Mouse (Mus musculus) forebrain, embryonic 14.5 days (tissue): Measurements from ENCODE around the gene Ccdc120. TPM values are rescaled to one million over a fixed set of nuclear protein-coding genes. Genes with fewer than 3 reads are reported as not detected.
A peak's percentile ranks its signal among the peaks of the same experiment; 100 is the strongest.

Source experiments
- ATAC-seq: fragments of 200-750 bp; cut with Nextera tagmentation; 2 replicates; pipeline ENCODE4 v1.8.0; 2017; ENCODE audit warnings: mild to moderate bottlenecking, moderate library complexity
- DNase-seq: peaks from one replicate; pipeline ENCODE4 v3.0.0-alpha.2; 2015; ENCODE audit warnings: low spot score
- H3K27ac ChIP-seq: fragments of 300-500 bp; sonication (generic); 2 replicates; pipeline ENCODE4 v1.5.1; 2014; ENCODE audit warnings: low read depth, mild to moderate bottlenecking, control low read depth, low read length, moderate library complexity
- H3K27me3 ChIP-seq: fragments of 300-500 bp; sonication (generic); replicated peaks from 2 replicates; pipeline ENCODE4 v1.6.1; 2014; ENCODE audit warnings: low read length, control low read depth, mixed read lengths; ENCODE audit not compliant: control insufficient read depth, insufficient read depth
- H3K36me3 ChIP-seq: fragments of 300-500 bp; sonication (generic); 2 replicates; pipeline ENCODE4 v1.6.1; 2014; ENCODE audit warnings: low read length, control low read depth; ENCODE audit not compliant: control insufficient read depth, insufficient read depth
- H3K4me1 ChIP-seq: fragments of 300-500 bp; sonication (generic); 2 replicates; pipeline ENCODE4 v1.6.1; 2014; ENCODE audit warnings: antibody characterized with exemption, low read length, control low read depth; ENCODE audit not compliant: control insufficient read depth, insufficient read depth
- H3K4me2 ChIP-seq: fragments of 300-500 bp; sonication (generic); 2 replicates; pipeline ENCODE4 v1.6.1; 2014; ENCODE audit warnings: mild to moderate bottlenecking, control low read depth, low read length
- H3K4me3 ChIP-seq: fragments of 300-500 bp; sonication (generic); 2 replicates; pipeline ENCODE4 v1.5.1; 2014; ENCODE audit warnings: low read depth, low read length, control low read depth
- H3K9ac ChIP-seq: fragments of 300-500 bp; sonication (generic); 2 replicates; pipeline ENCODE4 v1.6.1; 2014; ENCODE audit warnings: mild to moderate bottlenecking, low read length, control low read depth, moderate library complexity
- H3K9me3 ChIP-seq: fragments of 300-500 bp; sonication (generic); replicated peaks from 2 replicates; pipeline ENCODE4 v1.6.1; 2016; ENCODE audit warnings: low read length, control low read depth, mixed read lengths; ENCODE audit not compliant: control insufficient read depth
- whole genome bisulfite sequencing: fragments of 180-500 bp; shearing (Covaris S2); extraction: QIAGEN DNeasy Blood & Tissue Kit; methylation state at CpG from one replicate; pipeline ENCODE4 v1.1.7; 2014; 5-methylcytosine and 5-hydroxymethylcytosine counted together
- polyA plus RNA-seq: library from polyadenylated mRNA; unstranded; fragments of >200 nt; fragmentation: Nextera tagmentation; extraction: Ambion mirVana; gene quantifications from 2 replicates; pipeline ENCODE4 v1.2.1, GENCODE M21; 2014

Gene Ccdc120
- polyA plus RNA-seq, 1 experiment from 2014 or later = 45.3 TPM

DNA sequence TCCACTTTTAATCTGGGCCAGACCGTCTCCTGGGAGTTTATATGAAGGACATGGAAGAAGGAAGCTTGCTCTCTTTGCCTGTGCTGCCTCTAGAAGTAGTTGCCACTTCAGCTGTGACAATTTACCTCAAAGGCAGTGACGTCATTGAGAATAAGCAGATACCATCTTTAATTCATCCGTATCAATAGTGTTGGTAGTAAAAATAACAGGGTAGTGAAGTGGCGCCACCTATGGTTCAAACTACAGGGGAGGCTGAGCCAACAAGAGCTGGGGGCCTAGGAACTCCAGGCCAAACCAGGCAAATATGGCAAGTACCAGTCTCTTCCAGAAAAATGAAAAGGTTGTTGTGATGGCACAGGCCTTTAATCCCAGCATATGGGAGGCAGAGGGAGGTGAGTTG, 57.8 kb downstream of the Ccdc120 start:
- H3K9ac ChIP-seq = no peak overlapping the region
- WGBS = 40% methylated on average over 4 of the region's 4 CpGs
- no peaks in the 10 kb centered on the region for H3K27me3 ChIP-seq
- no peak overlapping the region for H3K27ac ChIP-seq
- DNase-seq (peak; percentile 26), ATAC-seq (no peak)
- no peak overlapping the region for H3K4me3 ChIP-seq
- H3K4me2 ChIP-seq = no peak overlapping the region
- H3K4me1 ChIP-seq = no peaks in the 10 kb centered on the region
- H3K9me3 ChIP-seq = no peaks in the 10 kb centered on the region
- no peaks in the 10 kb centered on the region for H3K36me3 ChIP-seq

GRCm38 (mm10) chrX:7690486-7690885, 60.2 kb downstream of the Ccdc120 start:
- no peak overlapping the region for H3K9ac ChIP-seq
- no peaks in the 10 kb centered on the region for H3K4me1 ChIP-seq
- H3K4me3 ChIP-seq = no peak overlapping the region
- ATAC-seq (no peak), DNase-seq (no peak)
- H3K27me3 ChIP-seq = no peaks in the 10 kb centered on the region
- 78% methylated on average over 3 of the region's 3 CpGs for WGBS
- H3K4me2 ChIP-seq = no peak overlapping the region
- H3K36me3 ChIP-seq = no peaks in the 10 kb centered on the region
- H3K27ac ChIP-seq = no peak overlapping the region
- H3K9me3 ChIP-seq = no peaks in the 10 kb centered on the region

- H3K27ac ChIP-seq = no peak overlapping the region
- ATAC-seq (no peak), DNase-seq (no peak)
- no peak overlapping the region for H3K9ac ChIP-seq
- WGBS = 96% methylated on average over 2 of the region's 2 CpGs
- H3K9me3 ChIP-seq = no peaks in the 10 kb centered on the region
- H3K4me3 ChIP-seq = no peak overlapping the region
- no peaks in the 10 kb centered on the region for H3K36me3 ChIP-seq
- no peaks in the 10 kb centered on the region for H3K4me1 ChIP-seq
- no peak overlapping the region for H3K4me2 ChIP-seq
- H3K27me3 ChIP-seq = no peaks in the 10 kb centered on the region
Observed at GRCm38 (mm10) chrX:7688321-7688720, 62.4 kb downstream of the Ccdc120 start.

Other genes starting within 250 kb of the Ccdc120 start
- gene Foxp3, start 177.3 kb downstream of the Ccdc120 start, polyA plus RNA-seq = 0.09 TPM in 1 of 2 replicates, not detected in the other
- gene Ppp1r3f, start 176.6 kb downstream of the Ccdc120 start, polyA plus RNA-seq = 2.6 and 3.3 TPM in 2 replicates
- 37.0 and 44.0 TPM in 2 replicates for gene Ccdc22, start 145.4 kb downstream of the Ccdc120 start, polyA plus RNA-seq
- not detected in 2 replicates for gene Cacna1f, start 143.8 kb downstream of the Ccdc120 start, polyA plus RNA-seq
- gene Syp, start 112.4 kb downstream of the Ccdc120 start, polyA plus RNA-seq = 69.2 and 96.1 TPM in 2 replicates
- gene Prickle3, start 93.6 kb downstream of the Ccdc120 start, polyA plus RNA-seq = 0.94 and 1.6 TPM in 2 replicates
- gene Plp2, start 79.5 kb downstream of the Ccdc120 start, polyA plus RNA-seq = 38.4 and 51.5 TPM in 2 replicates
- 0.13 TPM in 1 of 2 replicates, not detected in the other for gene Magix, start 69.7 kb downstream of the Ccdc120 start, polyA plus RNA-seq
- 56.2 and 57.4 TPM in 2 replicates for gene Gpkow, start 53.8 kb downstream of the Ccdc120 start, polyA plus RNA-seq
- 30.2 and 31.3 TPM in 2 replicates for gene Wdr45, start 36.6 kb downstream of the Ccdc120 start, polyA plus RNA-seq
- gene Gm45208, start 28.7 kb downstream of the Ccdc120 start, polyA plus RNA-seq = not detected in 2 replicates
- gene Praf2, start 22.5 kb downstream of the Ccdc120 start, polyA plus RNA-seq = 139 and 145 TPM in 2 replicates
- gene Tfe3, start 11.7 kb upstream of the Ccdc120 start, polyA plus RNA-seq = 16.1 and 23.9 TPM in 2 replicates
- gene Gripap1, start 38.9 kb upstream of the Ccdc120 start, polyA plus RNA-seq = 44.0 and 50.4 TPM in 2 replicates
- gene Kcnd1, start 71.4 kb upstream of the Ccdc120 start, polyA plus RNA-seq = 1.3 and 1.6 TPM in 2 replicates
- 31.8 and 36.9 TPM in 2 replicates for gene Otud5, start 90.5 kb upstream of the Ccdc120 start, polyA plus RNA-seq
- gene Pim2, start 127.4 kb upstream of the Ccdc120 start, polyA plus RNA-seq = 11.3 and 15.1 TPM in 2 replicates
- 17.1 and 17.8 TPM in 2 replicates for gene Slc35a2, start 133.1 kb upstream of the Ccdc120 start, polyA plus RNA-seq
- gene Pqbp1, start 148.4 kb upstream of the Ccdc120 start, polyA plus RNA-seq = 144 and 172 TPM in 2 replicates
- 193 and 227 TPM in 2 replicates for gene Timm17b, start 148.5 kb upstream of the Ccdc120 start, polyA plus RNA-seq
- not detected in 2 replicates for gene Gm10491, start 156.9 kb upstream of the Ccdc120 start, polyA plus RNA-seq
- not detected in 2 replicates for gene Gm10490, start 158.6 kb upstream of the Ccdc120 start, polyA plus RNA-seq
- 84.4 and 111 TPM in 2 replicates for gene Pcsk1n, start 168.9 kb upstream of the Ccdc120 start, polyA plus RNA-seq
- gene Eras, start 177.7 kb upstream of the Ccdc120 start, polyA plus RNA-seq = not detected in 2 replicates
- gene Hdac6, start 197.0 kb upstream of the Ccdc120 start, polyA plus RNA-seq = 43.3 and 50.4 TPM in 2 replicates
- gene Gata1, start 227.2 kb upstream of the Ccdc120 start, polyA plus RNA-seq = 0.11 and 0.19 TPM in 2 replicates